Mouse (Mus musculus) CD4-positive, CD25-positive, alpha-beta regulatory T cell, adult 9 weeks (primary cell): ENCODE results near the gene 2700097O09Rik. TPM values are rescaled to one million over a fixed set of nuclear protein-coding genes. Genes with fewer than 3 reads are reported as not detected.

Experiments
- polyA plus RNA-seq: library from polyadenylated mRNA; unstranded; fragments of 100-300 nt; shearing (Covaris generic); gene quantifications from one replicate; pipeline ENCODE4 v1.2.1, GENCODE M21; 2017

2700097O09Rik gene
- polyA plus RNA-seq, result 21.2 TPM

DNA sequence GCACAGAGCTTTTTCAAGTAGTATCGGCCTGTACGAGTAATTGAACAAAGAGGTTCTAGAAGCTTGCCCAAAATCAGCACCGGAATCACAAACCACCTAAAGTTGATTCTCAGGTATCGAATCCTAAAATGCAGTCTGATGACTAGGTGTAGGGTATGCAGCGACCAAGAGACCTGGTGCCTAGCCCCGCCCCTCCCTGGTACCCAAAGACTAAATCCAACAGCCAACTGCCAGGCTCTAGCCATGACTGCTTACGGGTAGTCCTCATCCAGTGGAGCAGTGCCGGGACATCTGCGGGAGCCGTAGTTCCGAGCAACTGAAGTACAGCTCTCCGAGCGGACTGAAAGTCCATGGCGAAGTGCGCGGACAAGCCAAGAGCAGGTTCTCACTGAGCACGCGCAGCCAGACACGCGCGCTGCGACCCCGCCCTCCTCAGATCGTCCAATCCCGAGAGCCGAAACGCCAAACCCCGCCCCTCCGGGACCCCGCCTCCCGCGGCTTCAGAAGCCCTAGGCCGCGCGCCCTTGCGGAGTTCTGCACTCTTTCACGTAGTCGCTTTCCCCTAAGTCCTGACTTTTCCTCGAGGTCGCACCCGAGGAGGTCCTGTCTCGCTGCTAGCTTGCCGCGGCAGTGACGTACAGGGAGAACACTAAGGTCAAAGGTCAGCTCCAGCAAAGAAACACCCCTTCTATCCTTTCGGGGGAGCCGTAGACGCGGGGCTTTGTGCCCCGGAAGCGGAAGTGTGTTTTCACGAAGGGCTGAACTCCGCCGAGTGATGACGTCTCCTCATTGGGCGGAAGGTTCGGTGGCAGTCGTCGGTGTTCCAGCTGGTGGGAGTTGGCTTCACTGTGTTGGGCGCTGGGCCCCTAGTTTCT is at the start of gene 2700097O09Rik, which contains the start of gene Srp54a:
Gene 2700097O09Rik, minus strand, starts transcription at position 385 of the 875 bp plus-strand sequence.
Gene Srp54a, plus strand, starts transcription at position 537 of the 875 bp plus-strand sequence.

DNA sequence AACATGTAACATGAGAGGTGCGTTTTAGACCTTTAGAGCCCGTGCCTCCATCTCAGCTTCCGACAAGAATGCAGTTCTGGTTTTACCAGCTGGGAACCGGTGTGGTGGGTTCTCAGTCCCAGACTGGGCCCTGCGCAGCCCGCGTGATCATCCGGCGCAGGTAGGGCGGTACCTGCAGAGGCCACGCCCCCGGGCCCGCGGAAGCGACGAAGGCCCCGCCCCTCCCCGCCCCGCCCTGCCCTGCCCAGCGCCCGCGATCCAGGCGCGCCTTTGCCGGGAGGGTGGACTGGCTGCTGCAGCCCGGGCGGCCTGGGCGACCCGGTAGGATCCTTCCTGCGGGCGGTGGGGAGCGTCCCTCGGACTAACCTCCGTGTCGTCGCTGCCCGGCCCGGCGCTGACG is 44.3 kb upstream of the 2700097O09Rik start, which contains the start of gene Fam177a:
Gene Fam177a, plus strand, starts transcription at position 228 of the 400 bp plus-strand sequence.

DNA sequence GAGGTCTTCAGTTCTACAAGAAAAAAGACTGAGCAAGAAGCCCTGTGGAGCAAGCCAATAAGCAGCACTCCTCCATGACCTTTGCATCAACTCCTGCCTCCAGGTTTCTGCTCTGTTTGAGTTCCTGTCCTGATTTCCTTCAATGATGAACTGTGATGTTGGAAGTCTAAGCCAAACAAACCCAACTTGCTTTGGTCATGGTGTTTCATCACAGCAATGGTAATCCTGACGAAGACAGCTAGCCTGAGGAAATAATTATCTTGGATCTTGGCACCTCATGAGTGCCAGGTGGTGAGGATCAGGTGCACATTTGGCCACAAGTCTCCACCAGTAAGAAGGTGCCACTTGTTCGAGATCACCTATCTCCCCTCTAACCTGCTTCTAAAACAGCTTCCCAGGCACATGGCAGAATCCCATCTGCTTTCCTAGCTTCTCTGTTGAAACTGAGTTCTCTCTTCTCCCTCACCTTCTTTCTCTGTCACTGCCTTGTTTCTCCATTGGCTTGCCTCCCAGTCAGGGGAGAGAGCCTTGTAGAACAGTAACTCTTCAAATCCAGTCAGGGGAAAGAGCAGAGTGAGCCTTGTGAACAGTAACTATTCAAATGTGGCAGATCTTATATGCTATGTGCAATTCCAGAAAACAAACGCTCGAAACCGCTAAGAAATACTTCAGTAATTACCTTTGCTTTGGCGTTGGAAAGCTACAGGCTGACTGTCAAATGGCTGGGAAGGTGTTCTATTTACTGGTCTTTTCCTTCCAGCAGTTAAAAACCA is 66.1 kb downstream of the 2700097O09Rik start, which contains the start of gene Baz1a:
Gene Baz1a, minus strand, starts transcription at position 723 of the 773 bp plus-strand sequence.

Other genes starting within 250 kb of the 2700097O09Rik start
- 21.6 TPM for gene Cfl2, start 217.2 kb downstream of the 2700097O09Rik start, polyA plus RNA-seq
- gene Gm20403, start 93.6 kb downstream of the 2700097O09Rik start, polyA plus RNA-seq, result not detected
- 12.3 TPM for gene Baz1a, start 65.8 kb downstream of the 2700097O09Rik start, polyA plus RNA-seq
- gene Srp54a, start 152 bp upstream of the 2700097O09Rik start, polyA plus RNA-seq, result 174 TPM
- 12.1 TPM for gene Fam177a, start 44.4 kb upstream of the 2700097O09Rik start, polyA plus RNA-seq
- gene Srp54b, start 75.0 kb upstream of the 2700097O09Rik start, polyA plus RNA-seq, result 41.6 TPM
- gene 1700047I17Rik2, start 119.5 kb upstream of the 2700097O09Rik start, polyA plus RNA-seq, result not detected
- gene Srp54c, start 150.1 kb upstream of the 2700097O09Rik start, polyA plus RNA-seq, result 77.9 TPM
- 10.1 TPM for gene 1110008L16Rik, start 219.5 kb upstream of the 2700097O09Rik start, polyA plus RNA-seq
- 21.1 TPM for gene Ppp2r3c, start 222.9 kb upstream of the 2700097O09Rik start, polyA plus RNA-seq